Mouse (Mus musculus) 3134 (cell line): Measurements from ENCODE around the gene Hspe1.
"Not testable (repeated sequence)": the region's sequence is repeated elsewhere in the genome, so short reads cannot be mapped to it uniquely, and the experiment has no call there.

ENCODE experiments used
- DNase-seq: peaks from one replicate; pipeline ENCODE4 v3.0.0-alpha.2; 2011; ENCODE audit warnings: low spot score; ENCODE audit not compliant: insufficient read length; ENCODE audit errors: extremely low read depth

The Hspe1 gene

GRCm38 (mm10) chr1:55087932-55088610 lies at the start of gene Hspe1, which contains the start of gene Hspd1:
Hspe1 (plus strand) TSS chr1:55088132.
Hspd1 (minus strand) TSS chr1:55088243.
- peak; percentile 99 for DNase-seq

- DNase-seq, result no peak
Observed at GRCm38 (mm10) chr1:55039944-55040343, 48.0 kb upstream of the Hspe1 start.

GRCm38 (mm10) chr1:55041691-55042090 lies 46.2 kb upstream of the Hspe1 start:
- DNase-seq, result no peak

DNA sequence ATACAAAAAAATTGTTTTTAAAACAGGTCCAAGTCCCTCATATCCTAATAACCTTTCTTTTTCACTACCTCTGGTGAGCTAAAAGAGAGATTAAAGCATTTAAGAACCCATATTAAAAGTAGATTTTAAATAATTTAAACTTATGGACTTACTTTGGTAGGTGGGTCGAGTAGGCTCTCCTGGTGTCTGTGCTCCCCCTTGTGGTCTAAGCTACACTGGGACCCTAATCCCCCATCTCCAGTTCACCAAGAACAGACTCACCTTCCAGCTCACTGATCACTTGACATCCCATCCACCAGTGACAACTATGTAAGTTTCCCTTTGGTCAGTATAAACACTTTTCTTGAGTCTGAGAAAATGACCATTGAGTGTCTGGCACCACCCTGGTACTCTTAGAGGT lies 45.7 kb upstream of the Hspe1 start:
- DNase-seq, result no peak

- no peak for DNase-seq
Observed at GRCm38 (mm10) chr1:55043164-55043563, 44.8 kb upstream of the Hspe1 start.

GRCm38 (mm10) chr1:55048841-55049587 lies 38.9 kb upstream of the Hspe1 start:
- peak; percentile 18 for DNase-seq

- no peak for DNase-seq
Observed at GRCm38 (mm10) chr1:55051671-55052070, 36.3 kb upstream of the Hspe1 start.

DNA sequence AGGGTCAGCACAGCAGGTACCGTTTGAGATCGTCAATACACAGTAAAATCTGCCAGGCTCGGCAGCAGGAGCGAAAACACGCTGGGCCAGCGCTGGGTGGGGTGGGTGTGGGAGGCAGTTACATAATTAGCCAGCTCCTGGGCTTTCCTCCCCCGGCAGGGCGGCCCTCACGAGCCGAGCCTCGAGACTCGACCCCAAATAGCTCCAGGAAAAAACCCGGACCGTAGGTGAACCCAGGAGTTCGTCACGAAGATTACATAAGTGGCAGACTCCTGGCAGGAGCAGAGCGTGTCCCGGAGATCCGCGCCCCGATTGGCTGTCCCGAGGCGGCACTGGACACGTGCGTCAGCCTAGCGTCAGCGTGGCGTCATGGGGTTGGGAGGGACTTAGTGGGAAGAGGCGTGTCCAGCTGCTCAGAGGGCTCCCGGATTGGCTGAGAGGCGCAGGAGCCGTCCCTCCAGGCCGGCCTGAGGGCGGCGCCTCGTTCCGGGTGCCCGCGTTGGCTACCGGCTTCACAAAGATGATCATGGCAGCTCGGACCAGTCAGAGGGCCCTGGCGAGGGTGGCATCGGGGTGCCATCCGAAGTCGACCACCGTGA lies 35.5 kb upstream of the Hspe1 start, which contains the start of gene Coq10b:
Gene Coq10b, plus strand, starts transcription at position 416 of the 599 bp plus-strand sequence.
- DNase-seq, result peak; percentile 99

- DNase-seq, result peak; percentile 95
Observed at GRCm38 (mm10) chr1:55053005-55053404, 34.9 kb upstream of the Hspe1 start.

- no peak for DNase-seq
Observed at GRCm38 (mm10) chr1:55053596-55053995, 34.3 kb upstream of the Hspe1 start.

DNA sequence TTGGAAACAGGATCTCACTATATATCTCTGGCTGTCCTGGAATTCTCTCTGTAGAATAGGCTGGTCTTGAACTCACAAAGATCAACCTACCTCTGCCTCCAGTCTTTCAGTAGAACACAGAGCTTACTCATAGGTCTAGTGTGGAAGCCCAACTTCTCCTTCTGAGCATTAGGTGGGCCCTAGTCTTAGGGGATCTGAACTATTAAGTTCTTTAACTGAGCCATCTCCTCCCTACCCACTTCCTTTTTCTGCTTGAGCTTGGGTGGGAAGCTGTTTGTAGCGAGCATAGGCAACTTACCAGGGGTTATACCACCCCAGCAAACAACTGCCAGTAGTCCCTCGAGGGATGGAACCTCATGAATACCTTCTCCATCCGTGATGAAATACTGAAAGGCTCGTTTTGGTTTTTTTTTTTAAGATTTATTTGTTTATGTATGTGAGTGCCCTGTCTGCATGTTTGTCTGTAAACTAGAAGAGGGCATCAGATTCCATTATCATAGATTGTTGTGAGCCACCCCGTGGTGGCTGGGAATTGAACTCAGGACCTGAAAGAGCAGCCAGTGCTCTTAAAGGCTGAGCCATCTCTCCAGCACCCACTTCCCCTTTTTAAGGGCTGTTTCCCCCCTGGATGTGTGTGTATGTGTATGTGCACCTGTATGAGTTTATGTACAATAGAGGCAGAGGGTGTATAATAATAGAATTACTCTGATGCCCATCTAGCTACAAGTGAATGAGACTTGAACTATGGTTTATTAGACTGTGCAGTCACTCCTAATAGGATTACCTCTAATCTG lies 32.4 kb upstream of the Hspe1 start:
- no peak for DNase-seq

GRCm38 (mm10) chr1:55058383-55058782 lies 29.5 kb upstream of the Hspe1 start:
- DNase-seq, result not testable (repeated sequence)

DNA sequence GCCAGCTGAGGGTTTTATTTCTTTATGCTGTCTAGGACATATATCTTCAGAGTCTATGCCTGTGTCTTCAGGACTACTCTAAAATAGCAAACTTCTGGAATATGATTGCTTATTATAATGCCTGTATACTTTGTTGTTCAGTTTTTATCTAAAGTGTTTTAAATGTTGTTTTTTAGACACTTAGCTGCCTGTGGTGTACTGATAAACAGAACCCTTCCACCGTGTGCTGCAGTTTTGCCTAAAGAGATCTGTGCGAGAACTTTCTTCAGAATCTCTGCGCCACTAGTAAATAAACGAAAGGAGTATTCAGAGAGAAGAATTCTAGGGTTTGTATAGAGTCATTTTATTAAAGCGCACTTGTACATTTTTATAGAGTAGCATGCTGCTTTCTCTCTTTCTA lies 26.8 kb upstream of the Hspe1 start:
- DNase-seq, result no peak

- DNase-seq, result no peak
Observed at GRCm38 (mm10) chr1:55061772-55062171, 26.2 kb upstream of the Hspe1 start.

GRCm38 (mm10) chr1:55072328-55072727 lies 15.6 kb upstream of the Hspe1 start:
- not testable (repeated sequence) for DNase-seq

DNA sequence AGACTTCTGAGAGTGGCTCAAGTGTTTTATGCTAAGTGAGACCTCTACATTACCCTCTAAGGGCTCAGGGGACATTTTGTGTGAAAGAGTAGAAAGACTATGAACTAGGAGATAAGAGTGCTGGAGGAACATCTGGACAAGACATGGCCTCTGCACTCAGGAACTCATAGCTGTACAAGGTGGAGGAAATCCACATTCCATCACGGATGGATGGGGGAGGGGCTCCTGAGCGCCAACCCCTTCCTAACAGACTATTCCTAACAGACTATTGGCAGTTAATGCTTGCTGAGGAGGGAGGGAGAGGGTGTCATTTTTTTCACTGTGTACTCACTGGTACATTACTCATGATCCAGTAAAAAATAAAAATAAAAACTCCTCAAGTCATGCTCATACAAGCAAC lies 13.2 kb upstream of the Hspe1 start:
- no peak for DNase-seq

GRCm38 (mm10) chr1:55075652-55076394 lies 12.1 kb upstream of the Hspe1 start:
- DNase-seq, result no peak

GRCm38 (mm10) chr1:55076395-55076743 lies 11.6 kb upstream of the Hspe1 start:
- no peak for DNase-seq

GRCm38 (mm10) chr1:55076849-55077516 lies 10.9 kb upstream of the Hspe1 start:
- no peak for DNase-seq

DNA sequence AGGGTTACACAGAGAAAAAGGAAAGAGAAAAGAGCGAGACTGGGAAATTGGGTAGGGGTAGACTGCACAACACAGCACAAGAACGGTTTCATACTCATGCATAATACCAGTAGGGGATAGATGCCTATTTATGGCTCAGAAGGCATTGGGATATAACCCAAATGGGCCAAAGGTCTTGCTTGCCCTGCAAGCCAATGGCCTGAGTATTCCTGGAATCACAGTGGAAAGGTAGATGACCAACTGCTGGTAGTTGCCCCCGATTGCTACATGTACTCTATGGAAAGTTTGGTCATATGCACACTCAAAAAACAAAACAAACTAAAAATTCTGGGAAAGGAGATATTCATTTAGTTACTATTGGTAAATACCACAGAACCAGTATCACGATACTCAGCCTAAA lies 8.3 kb upstream of the Hspe1 start:
- no peak for DNase-seq
